Mouse (Mus musculus): ENCODE measurements around the gene Ctnnd2. TPM values are rescaled to one million over a fixed set of nuclear protein-coding genes. Genes with fewer than 3 reads are reported as not detected.

Gene Ctnnd2
- total and polyA plus RNA-seq, 3 experiments: 0.16 TPM; not detected in 2

GRCm38 (mm10) chr15:30700762-30701161 lies 528.4 kb downstream of the Ctnnd2 start:
- Histone ChIP-seq H3K4me1 (ENCODE audit: insufficient read depth, low read depth, low read length) (no peaks in the 10 kb centered on the region), H3K36me3 (replicated peaks) (no peaks in the 10 kb centered on the region), H3K27me3 (ENCODE audit: insufficient read depth, low read length) (no peaks in the 10 kb centered on the region), H3K4me3 (ENCODE audit: low read depth, low read length) (no peak overlapping the region), H3K9me3 (replicated peaks) (peaks cover 3% of the 10 kb centered on the region; the same call in 1 of the 2 replicates)
- ATAC-seq (ENCODE audit: extremely low read depth, insufficient number of reproducible peaks, low FRiP score, poor library complexity, severe bottlenecking) (no peak), DNase-seq (ENCODE audit: low spot score) (no peak)
- TF ChIP-seq CTCF (IDR thresholded peaks at IDR 0.05; ENCODE audit: low read depth, low read length) (no peak), TAL1 (conservative IDR thresholded peaks at IDR 0.05; ENCODE audit: low read depth, low read length) (no peak), GATA1 (IDR thresholded peaks at IDR 0.05; ENCODE audit: borderline replicate concordance, low read length) (no peak), POLR2AphosphoS5 (IDR thresholded peaks at IDR 0.05; ENCODE audit: insufficient replicate concordance, low read depth, low read length) (no peak), GATA2 (IDR thresholded peaks at IDR 0.05; ENCODE audit: borderline replicate concordance, low read depth, low read length) (no peak)

GRCm38 (mm10) chr15:30701592-30701991 lies 529.2 kb downstream of the Ctnnd2 start:
- ATAC-seq (ENCODE audit: extremely low read depth, insufficient number of reproducible peaks, low FRiP score, poor library complexity, severe bottlenecking) (no peak), DNase-seq (ENCODE audit: low spot score) (no peak)
- peaks cover 3% of the 10 kb centered on the region; the same call in 1 of the 2 replicates for H3K9me3 ChIP-seq (replicated peaks)
- TF ChIP-seq CTCF (IDR thresholded peaks at IDR 0.05; ENCODE audit: low read depth, low read length): no peak
- TF ChIP-seq TAL1 (conservative IDR thresholded peaks at IDR 0.05; ENCODE audit: low read depth, low read length): no peak
- TF ChIP-seq GATA1 (IDR thresholded peaks at IDR 0.05; ENCODE audit: borderline replicate concordance, low read length): no peak
- TF ChIP-seq GATA2 (IDR thresholded peaks at IDR 0.05; ENCODE audit: borderline replicate concordance, low read depth, low read length): no peak
- no peak for TF ChIP-seq POLR2AphosphoS5 (IDR thresholded peaks at IDR 0.05; ENCODE audit: insufficient replicate concordance, low read depth, low read length)
- H3K27me3 ChIP-seq (ENCODE audit: insufficient read depth, low read length): no peaks in the 10 kb centered on the region
- H3K4me3 ChIP-seq (ENCODE audit: low read depth, low read length): no peak overlapping the region
- H3K4me1 ChIP-seq (ENCODE audit: insufficient read depth, low read depth, low read length): no peaks in the 10 kb centered on the region
- H3K36me3 ChIP-seq (replicated peaks): no peaks in the 10 kb centered on the region

- peaks cover 2% of the 10 kb centered on the region; the same call in 1 of the 2 replicates for H3K9me3 ChIP-seq (replicated peaks)
- DNase-seq (ENCODE audit: low spot score) (no peak), ATAC-seq (ENCODE audit: extremely low read depth, insufficient number of reproducible peaks, low FRiP score, poor library complexity, severe bottlenecking) (no peak)
- no peak overlapping the region for H3K4me3 ChIP-seq (ENCODE audit: low read depth, low read length)
- H3K4me1 ChIP-seq (ENCODE audit: insufficient read depth, low read depth, low read length): no peaks in the 10 kb centered on the region
- no peaks in the 10 kb centered on the region for H3K36me3 ChIP-seq (replicated peaks)
- TF ChIP-seq POLR2AphosphoS5 (IDR thresholded peaks at IDR 0.05; ENCODE audit: insufficient replicate concordance, low read depth, low read length) (no peak), TAL1 (conservative IDR thresholded peaks at IDR 0.05; ENCODE audit: low read depth, low read length) (no peak), GATA2 (IDR thresholded peaks at IDR 0.05; ENCODE audit: borderline replicate concordance, low read depth, low read length) (no peak), GATA1 (IDR thresholded peaks at IDR 0.05; ENCODE audit: borderline replicate concordance, low read length) (no peak), CTCF (IDR thresholded peaks at IDR 0.05; ENCODE audit: low read depth, low read length) (no peak)
- no peaks in the 10 kb centered on the region for H3K27me3 ChIP-seq (ENCODE audit: insufficient read depth, low read length)
These were observed 536.8 kb downstream of the Ctnnd2 start for GRCm38 (mm10) chr15:30709026-30709753.

- Histone ChIP-seq H3K4me3 (ENCODE audit: low read depth, low read length) (no peak overlapping the region), H3K27me3 (ENCODE audit: insufficient read depth, low read length) (no peaks in the 10 kb centered on the region), H3K36me3 (replicated peaks) (no peaks in the 10 kb centered on the region), H3K9me3 (replicated peaks) (peaks cover 2% of the 10 kb centered on the region; the same call in 1 of the 2 replicates), H3K4me1 (ENCODE audit: insufficient read depth, low read depth, low read length) (no peaks in the 10 kb centered on the region)
- DNase-seq (ENCODE audit: low spot score): no peak
- no peak for TF ChIP-seq GATA1 (IDR thresholded peaks at IDR 0.05; ENCODE audit: borderline replicate concordance, low read length)
- no peak for TF ChIP-seq GATA2 (IDR thresholded peaks at IDR 0.05; ENCODE audit: borderline replicate concordance, low read depth, low read length)
- TF ChIP-seq POLR2AphosphoS5 (IDR thresholded peaks at IDR 0.05; ENCODE audit: insufficient replicate concordance, low read depth, low read length): no peak
- TF ChIP-seq CTCF (IDR thresholded peaks at IDR 0.05; ENCODE audit: low read depth, low read length): no peak
- TF ChIP-seq TAL1 (conservative IDR thresholded peaks at IDR 0.05; ENCODE audit: low read depth, low read length): no peak
- no peak for ATAC-seq (ENCODE audit: extremely low read depth, insufficient number of reproducible peaks, low FRiP score, poor library complexity, severe bottlenecking)
These were observed 537.3 kb downstream of the Ctnnd2 start for GRCm38 (mm10) chr15:30709754-30710105.

GRCm38 (mm10) chr15:30714823-30715222 lies 542.4 kb downstream of the Ctnnd2 start:
- H3K4me3 ChIP-seq (ENCODE audit: low read depth, low read length): no peak overlapping the region
- DNase-seq (ENCODE audit: low spot score) (no peak), ATAC-seq (ENCODE audit: extremely low read depth, insufficient number of reproducible peaks, low FRiP score, poor library complexity, severe bottlenecking) (no peak)
- H3K27me3 ChIP-seq (ENCODE audit: insufficient read depth, low read length): no peaks in the 10 kb centered on the region
- TF ChIP-seq GATA2 (IDR thresholded peaks at IDR 0.05; ENCODE audit: borderline replicate concordance, low read depth, low read length): no peak
- no peak for TF ChIP-seq CTCF (IDR thresholded peaks at IDR 0.05; ENCODE audit: low read depth, low read length)
- no peak for TF ChIP-seq GATA1 (IDR thresholded peaks at IDR 0.05; ENCODE audit: borderline replicate concordance, low read length)
- TF ChIP-seq POLR2AphosphoS5 (IDR thresholded peaks at IDR 0.05; ENCODE audit: insufficient replicate concordance, low read depth, low read length): no peak
- no peak for TF ChIP-seq TAL1 (conservative IDR thresholded peaks at IDR 0.05; ENCODE audit: low read depth, low read length)
- no peaks in the 10 kb centered on the region for H3K4me1 ChIP-seq (ENCODE audit: insufficient read depth, low read depth, low read length)
- H3K36me3 ChIP-seq (replicated peaks): no peaks in the 10 kb centered on the region
- peaks cover 2% of the 10 kb centered on the region; the same call in 1 of the 2 replicates for H3K9me3 ChIP-seq (replicated peaks)

- Histone ChIP-seq H3K27me3 (ENCODE audit: insufficient read depth, low read length) (no peaks in the 10 kb centered on the region), H3K4me1 (ENCODE audit: insufficient read depth, low read depth, low read length) (no peaks in the 10 kb centered on the region), H3K4me3 (ENCODE audit: low read depth, low read length) (no peak overlapping the region), H3K36me3 (replicated peaks) (no peaks in the 10 kb centered on the region), H3K9me3 (replicated peaks) (no peaks in the 10 kb centered on the region)
- TF ChIP-seq CTCF (IDR thresholded peaks at IDR 0.05; ENCODE audit: low read depth, low read length) (no peak), POLR2AphosphoS5 (IDR thresholded peaks at IDR 0.05; ENCODE audit: insufficient replicate concordance, low read depth, low read length) (no peak), TAL1 (conservative IDR thresholded peaks at IDR 0.05; ENCODE audit: low read depth, low read length) (no peak), GATA2 (IDR thresholded peaks at IDR 0.05; ENCODE audit: borderline replicate concordance, low read depth, low read length) (no peak), GATA1 (IDR thresholded peaks at IDR 0.05; ENCODE audit: borderline replicate concordance, low read length) (no peak)
- DNase-seq (ENCODE audit: low spot score): no peak
- ATAC-seq (ENCODE audit: extremely low read depth, insufficient number of reproducible peaks, low FRiP score, poor library complexity, severe bottlenecking): no peak
These were observed 546.4 kb downstream of the Ctnnd2 start for GRCm38 (mm10) chr15:30718811-30719210.
